ENCODE assay signal across 15 mouse cellular contexts in the genomic region with DNA sequence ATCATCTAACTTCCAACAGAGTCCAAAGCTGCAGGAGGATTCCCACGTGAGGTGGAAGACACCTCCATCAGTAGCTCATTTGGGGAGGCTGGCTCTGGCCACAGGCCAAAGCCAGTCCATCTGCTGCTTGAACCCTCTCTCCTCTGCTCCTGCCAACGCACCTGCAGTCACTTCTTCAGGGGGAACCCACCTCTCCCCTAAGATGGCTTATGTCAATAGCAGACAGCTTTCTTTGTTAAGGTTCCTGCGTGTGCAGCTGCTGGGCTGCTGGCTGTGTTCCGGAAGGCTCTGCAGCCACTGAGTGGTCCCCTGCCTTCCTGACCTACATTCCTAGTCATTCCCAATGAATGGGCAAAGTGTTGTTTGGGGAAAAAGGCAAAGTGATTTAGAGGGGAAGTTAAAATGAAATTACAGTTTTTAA. TPM values are rescaled to one million over a fixed set of nuclear protein-coding genes. Genes with fewer than 3 reads are reported as not detected.
A peak's percentile ranks its signal among the peaks of the same experiment; 100 is the strongest.
DNase-seq lines count a peak whose midpoint lies in the region; TF ChIP-seq lines count a peak whose summit lies in the region.
"Had no signal": no experiment of that assay in that cellular context is flagged by ENCODE, and none has a peak within 500 bp of the region (broad histone marks: within the 10 kb centered on the region; RNA-seq: fewer than 3 reads in every experiment).

No protein-coding gene starts in this region.

- peak; percentile 51 to 58 for DNase-seq in left cerebral cortex, adult 18-20 months (ENCODE audit: low spot score in 2 of 2)
- DNase-seq in left cerebral cortex, adult 11 months (ENCODE audit: low spot score), result no peak
- DNase-seq in brain, embryonic 14.5 days (ENCODE audit: low read depth), result peak; percentile 27
- DNase-seq in cerebellum, adult 2 months, result peak; percentile 83 to 90
- DNase-seq in left cerebral cortex, postnatal 36 days (ENCODE audit: low spot score in 2 of 2), result peak; percentile 52 to 64
- no peak for DNase-seq in urinary bladder, adult 18-20 months (ENCODE audit: low spot score in 2 of 2)
- DNase-seq in adrenal gland, postnatal 4 days (ENCODE audit: low spot score in 2 of 2), result no peak
- no peak for DNase-seq in thymus, adult 2 months
- DNase-seq: adrenal gland, postnatal 10 days; gastrocnemius, postnatal 36 days; heart, postnatal 10 days had no signal

- no peaks in the 10 kb centered on the region for H3K27me3 ChIP-seq in cerebellum, adult 2 months (ENCODE audit: control insufficient read depth, insufficient read depth, low read length)
- no peaks in the 10 kb centered on the region for H3K27me3 ChIP-seq in thymus, adult 2 months (ENCODE audit: control insufficient read depth, insufficient read depth, low read length)
- H3K27me3 ChIP-seq: CH12.LX; embryonic facial prominence, embryonic 15.5 days; liver, embryonic 12.5 days; Patski had no signal

- 5% methylated on average over 4 of the region's 4 CpGs for WGBS in cerebellum, adult 2 months
- 92% methylated on average over 4 of the region's 4 CpGs for WGBS in thymus, adult 2 months

- intact Hi-C loops in left cerebral cortex, postnatal 36 days (cut with DNase I), result no loop called here

- H3K36me3 ChIP-seq in thymus, adult 2 months (ENCODE audit: control insufficient read depth, insufficient read depth, low read length), result no peaks in the 10 kb centered on the region
- H3K36me3 ChIP-seq: liver, embryonic 12.5 days had no signal

- TF ChIP-seq POLR2A in brain, embryonic 14.5 days (IDR thresholded peaks at IDR 0.05; ENCODE audit: borderline replicate concordance, extremely low read depth, insufficient read depth, insufficient read length, poor library complexity, severe bottlenecking), result no peak
- no peak for TF ChIP-seq POLR2A in cerebellum, adult 2 months (IDR thresholded peaks at IDR 0.05; ENCODE audit: borderline replicate concordance, insufficient read depth, low read length)
- TF ChIP-seq POLR2A in thymus, adult 2 months (IDR thresholded peaks at IDR 0.05; ENCODE audit: control insufficient read depth, extremely low read depth, insufficient read depth, low read length, poor library complexity), result no peak

- H3K4me1 ChIP-seq in cerebellum, adult 2 months (ENCODE audit: control insufficient read depth, insufficient read depth, low read length), result peaks cover 16% of the 10 kb centered on the region
- no peaks in the 10 kb centered on the region for H3K4me1 ChIP-seq in thymus, adult 2 months (replicated peaks; ENCODE audit: control insufficient read depth, insufficient read depth, low read length)
- H3K4me1 ChIP-seq: embryonic facial prominence, embryonic 15.5 days; liver, embryonic 12.5 days had no signal

- no peak overlapping the region for H3K4me3 ChIP-seq in cerebellum, adult 2 months (replicated peaks; ENCODE audit: insufficient read depth, low read depth, low read length)
- no peak overlapping the region for H3K4me3 ChIP-seq in thymus, adult 2 months (ENCODE audit: control insufficient read depth, insufficient read depth, low read length)
- H3K4me3 ChIP-seq: embryonic facial prominence, embryonic 15.5 days; liver, embryonic 12.5 days had no signal

- no peak for TF ChIP-seq CTCF in brain, embryonic 14.5 days (IDR thresholded peaks at IDR 0.05; ENCODE audit: borderline replicate concordance, extremely low read depth, insufficient read depth, insufficient read length)
- 0 out of 2 replicates have a peak, but pooled peaks have one; percentile 0 for TF ChIP-seq CTCF in cerebellum, adult 2 months (IDR thresholded peaks at IDR 0.05; ENCODE audit: borderline replicate concordance, insufficient read depth, low read depth, low read length)
- TF ChIP-seq CTCF in thymus, adult 2 months (IDR thresholded peaks at IDR 0.05; ENCODE audit: borderline replicate concordance, control insufficient read depth, extremely low read depth, insufficient read depth, low read length, poor library complexity), result no peak

- 0 out of 2 replicates have a peak overlapping the region, but pooled peaks have one; percentile 55 for H3K27ac ChIP-seq in cerebellum, adult 2 months (ENCODE audit: insufficient read depth, low read length)
- H3K27ac ChIP-seq in thymus, adult 2 months (ENCODE audit: control insufficient read depth, insufficient read depth, low read length), result no peak overlapping the region
- H3K27ac ChIP-seq: embryonic facial prominence, embryonic 15.5 days; liver, embryonic 12.5 days had no signal

RNA-seq across cellular contexts. Expression of a gene that starts 18.3 kb away (rescaled TPM):
- total RNA-seq in left cerebral cortex, adult 18-20 months (2021), result under 1 TPM; 0.23 to 0.30 TPM
- polyA plus RNA-seq in brain, embryonic 14.5 days (2012; rRNA removed), result 0.51 and 0.55 TPM in 2 replicates
- 0.06 and 0.16 TPM in 2 replicates for polyA plus RNA-seq in cerebellum, adult 2 months (2012; rRNA removed)
- under 1 TPM; 0.32 to 0.36 TPM for total RNA-seq in left cerebral cortex, postnatal 36 days (2021)
- 1 to 10 TPM; 1.0 to 1.1 TPM for total RNA-seq in adrenal gland, postnatal 4 days (2021)
- 3.6 and 4.0 TPM in 2 replicates for polyA plus RNA-seq in thymus, adult 2 months (2012; rRNA removed)
- total RNA-seq: gastrocnemius, postnatal 36 days had no signal

RNA-seq across cellular contexts. Expression of a gene that starts 57.2 kb away (rescaled TPM):
- 1 to 10 TPM; 7.3 to 8.7 TPM for total RNA-seq in left cerebral cortex, adult 18-20 months (2021)
- polyA plus RNA-seq in brain, embryonic 14.5 days (2012; rRNA removed), result 11.5 and 15.9 TPM in 2 replicates
- polyA plus RNA-seq in cerebellum, adult 2 months (2012; rRNA removed), result 14.7 and 14.8 TPM in 2 replicates
- 1 to 10 TPM; 7.4 to 9.1 TPM for total RNA-seq in left cerebral cortex, postnatal 36 days (2021)
- 1 to 10 TPM; 7.5 to 7.7 TPM for total RNA-seq in adrenal gland, postnatal 4 days (2021)
- polyA plus RNA-seq in thymus, adult 2 months (2012; rRNA removed), result 7.0 and 8.0 TPM in 2 replicates

Comparison
In these comparisons a context has a peak if more than half of its experiments do, and no peak if none do; other contexts are left out.
1. DNase-seq: peak in left cerebral cortex, adult 18-20 months (2 of 2), brain, embryonic 14.5 days (single experiment), cerebellum, adult 2 months (2 of 2) and left cerebral cortex, postnatal 36 days (2 of 2); none in left cerebral cortex, adult 11 months (single experiment), urinary bladder, adult 18-20 months (0 of 2), adrenal gland, postnatal 4 days (0 of 2) and thymus, adult 2 months (single experiment).